In the genomic region with DNA sequence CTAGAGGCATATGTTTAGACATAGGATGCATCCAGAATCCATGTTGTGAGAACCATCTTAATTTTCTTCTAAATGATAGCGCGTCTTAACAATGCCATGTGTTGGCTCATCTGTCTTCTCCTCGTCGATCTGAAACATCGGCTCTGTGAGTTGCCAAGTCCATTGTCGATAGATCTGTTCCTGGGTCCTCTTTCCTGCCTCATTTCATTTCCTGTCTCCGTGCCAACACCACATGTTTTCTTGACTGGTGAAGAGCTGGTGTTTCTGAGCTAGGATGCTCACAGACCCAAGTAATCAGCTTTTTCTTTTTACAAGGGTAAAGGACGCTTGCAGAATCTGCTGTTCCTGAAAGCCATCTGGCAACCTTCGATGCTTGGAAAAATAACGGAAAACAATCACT, we compare ENCODE assay signal across 16 mouse cellular contexts.
DNase-seq lines count a peak whose midpoint lies in the region; TF ChIP-seq lines count a peak whose summit lies in the region.
"Had no signal": no experiment of that assay in that cellular context is flagged by ENCODE, and none has a peak within 500 bp of the region (broad histone marks: within the 10 kb centered on the region; RNA-seq: fewer than 3 reads in every experiment).

No protein-coding gene starts in this region.

- DNase-seq in embryo, embryonic 10 days (ENCODE audit: low spot score): peak; percentile 6
- DNase-seq in embryo, embryonic 9.5 days (ENCODE audit: extremely low spot score): no peak
- DNase-seq in left cerebral cortex, postnatal 4 days: peak; percentile 52
- DNase-seq in left cerebral cortex, postnatal 10 days (ENCODE audit: extremely low spot score in 1 of 2, low spot score in 2 of 2): no peak
- DNase-seq in brain, embryonic 14.5 days (ENCODE audit: low read depth): peak; percentile 91
- peak; percentile 82 for DNase-seq in layer of hippocampus, adult 9-11 months
- DNase-seq in adrenal gland, postnatal 25 days: no peak
- no peak for DNase-seq in spleen, postnatal 10 days (ENCODE audit: low spot score in 2 of 2)
- DNase-seq: adrenal gland, postnatal 14 days; cerebellum, postnatal 36 days; heart, adult 11 months; heart, postnatal 4 days; kidney, adult 8-10 months; kidney, postnatal 25 days; lung, postnatal 14 days; thymus, postnatal 36 days had no signal

- intact Hi-C loops in left cerebral cortex, postnatal 4 days (cut with DNase I): no loop called here
- intact Hi-C loops in left cerebral cortex, postnatal 10 days (cut with DNase I): no loop called here

- no peak for TF ChIP-seq CTCF in brain, embryonic 14.5 days (IDR thresholded peaks at IDR 0.05; ENCODE audit: borderline replicate concordance, extremely low read depth, insufficient read depth, insufficient read length)

- no peak for TF ChIP-seq POLR2A in brain, embryonic 14.5 days (IDR thresholded peaks at IDR 0.05; ENCODE audit: borderline replicate concordance, extremely low read depth, insufficient read depth, insufficient read length, poor library complexity, severe bottlenecking)

Comparison
In these comparisons a context has a peak if more than half of its experiments do, and no peak if none do; other contexts are left out.
1. DNase-seq: peak in embryo, embryonic 10 days (single experiment), left cerebral cortex, postnatal 4 days (single experiment), brain, embryonic 14.5 days (single experiment) and layer of hippocampus, adult 9-11 months (single experiment); none in embryo, embryonic 9.5 days (single experiment), left cerebral cortex, postnatal 10 days (0 of 2), adrenal gland, postnatal 25 days (single experiment) and spleen, postnatal 10 days (0 of 2).